Mouse (Mus musculus) heart, adult 9 months (tissue): ENCODE measurements around the gene Skil.
A peak's percentile ranks its signal among the peaks of the same experiment; 100 is the strongest.
"Not testable (repeated sequence)": the region's sequence is repeated elsewhere in the genome, so short reads cannot be mapped to it uniquely, and the experiment has no call there.

Experiments used
- DNase-seq, 2 experiments: peaks; one replicate each; pipeline ENCODE4 v3.0.0; 2022; ENCODE audit warnings: low spot score in 2 of 2

Gene Skil

DNA sequence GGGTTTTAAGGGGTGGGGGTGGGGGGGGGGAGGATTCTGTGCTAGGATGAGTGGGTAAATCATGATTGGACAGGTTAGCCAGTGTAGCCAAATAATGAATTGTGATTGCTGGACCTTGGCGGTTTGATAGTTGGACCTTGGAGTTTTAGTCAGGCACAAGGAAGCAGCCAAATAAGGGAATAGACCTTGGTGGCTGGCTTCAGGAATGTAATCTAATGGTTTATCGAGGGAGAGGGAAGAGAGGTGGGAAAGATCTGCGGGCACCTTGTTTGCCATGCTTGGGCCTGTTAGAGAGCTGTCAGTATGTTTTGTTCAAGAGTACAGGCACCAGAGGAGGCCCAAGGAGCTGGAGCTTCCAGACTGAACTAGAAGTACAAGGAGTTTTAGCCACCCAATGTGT, 32.0 kb downstream of the Skil start:
- no peak for DNase-seq

GRCm38 (mm10) chr3:31129766-31130165, 34.9 kb downstream of the Skil start:
- no peak for DNase-seq

DNA sequence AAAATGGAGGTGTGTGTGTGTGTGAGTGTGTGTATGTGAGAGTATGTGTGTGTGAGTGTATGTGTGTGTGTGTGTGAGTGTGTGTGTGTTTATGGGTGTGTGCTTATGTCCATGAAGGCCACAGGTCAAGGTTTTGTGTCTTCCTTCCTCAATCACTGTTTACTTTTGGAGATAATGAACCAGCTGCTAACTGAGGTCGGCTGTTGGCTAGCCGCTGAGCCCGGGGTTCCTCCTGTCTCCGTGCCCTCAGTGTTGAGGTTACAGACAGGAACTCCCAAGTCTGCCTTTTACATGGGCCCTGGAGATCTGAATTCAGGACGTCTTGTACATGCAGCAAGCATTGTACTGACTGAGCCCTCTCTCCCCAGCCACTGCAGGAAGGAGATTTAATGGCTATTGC, 38.8 kb downstream of the Skil start:
- no peak for DNase-seq

- no peak for DNase-seq
Measured at GRCm38 (mm10) chr3:31134246-31134645, 39.4 kb downstream of the Skil start.

DNA sequence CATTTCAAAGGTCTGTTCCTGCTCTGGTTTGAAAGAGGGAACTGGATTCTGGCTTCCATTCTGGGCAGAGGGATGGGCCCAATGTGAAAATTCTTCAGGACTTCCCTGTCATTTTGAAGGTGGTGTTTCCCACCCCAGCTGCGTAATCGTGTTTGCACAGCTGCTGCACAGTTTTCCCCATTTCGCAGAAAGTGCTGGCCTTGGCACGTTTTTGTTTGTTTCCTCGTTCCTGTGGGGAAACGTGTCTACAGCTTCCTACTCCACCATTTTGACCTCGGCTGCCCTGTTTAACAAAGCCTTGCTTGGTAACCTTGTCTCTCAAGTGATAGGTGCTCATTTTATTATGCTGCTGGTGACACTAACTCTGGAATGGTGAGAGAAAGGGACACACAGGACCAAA, 39.8 kb downstream of the Skil start:
- peak in 1 of 2 experiments; percentile 16 for DNase-seq

DNA sequence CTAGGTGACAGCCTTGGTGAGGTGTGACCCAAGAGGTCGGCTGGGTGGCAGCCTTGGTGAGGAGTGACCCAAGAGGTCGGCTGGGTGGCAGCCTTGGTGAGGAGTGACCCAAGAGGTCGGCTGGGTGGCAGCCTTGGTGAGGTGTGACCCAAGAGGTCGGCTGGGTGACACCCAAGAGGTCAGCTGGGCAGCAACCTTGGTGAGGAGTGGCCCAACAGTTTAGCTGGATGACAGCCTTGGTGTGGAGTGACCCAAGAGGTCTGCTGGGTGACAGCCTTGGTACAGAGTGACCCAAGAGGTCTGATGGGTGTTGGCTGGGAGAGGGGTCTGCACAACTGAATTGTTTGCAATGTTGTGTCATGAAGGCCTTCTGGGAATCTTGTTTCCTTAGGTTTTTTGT, 41.7 kb downstream of the Skil start:
- DNase-seq, result not testable (repeated sequence)

DNA sequence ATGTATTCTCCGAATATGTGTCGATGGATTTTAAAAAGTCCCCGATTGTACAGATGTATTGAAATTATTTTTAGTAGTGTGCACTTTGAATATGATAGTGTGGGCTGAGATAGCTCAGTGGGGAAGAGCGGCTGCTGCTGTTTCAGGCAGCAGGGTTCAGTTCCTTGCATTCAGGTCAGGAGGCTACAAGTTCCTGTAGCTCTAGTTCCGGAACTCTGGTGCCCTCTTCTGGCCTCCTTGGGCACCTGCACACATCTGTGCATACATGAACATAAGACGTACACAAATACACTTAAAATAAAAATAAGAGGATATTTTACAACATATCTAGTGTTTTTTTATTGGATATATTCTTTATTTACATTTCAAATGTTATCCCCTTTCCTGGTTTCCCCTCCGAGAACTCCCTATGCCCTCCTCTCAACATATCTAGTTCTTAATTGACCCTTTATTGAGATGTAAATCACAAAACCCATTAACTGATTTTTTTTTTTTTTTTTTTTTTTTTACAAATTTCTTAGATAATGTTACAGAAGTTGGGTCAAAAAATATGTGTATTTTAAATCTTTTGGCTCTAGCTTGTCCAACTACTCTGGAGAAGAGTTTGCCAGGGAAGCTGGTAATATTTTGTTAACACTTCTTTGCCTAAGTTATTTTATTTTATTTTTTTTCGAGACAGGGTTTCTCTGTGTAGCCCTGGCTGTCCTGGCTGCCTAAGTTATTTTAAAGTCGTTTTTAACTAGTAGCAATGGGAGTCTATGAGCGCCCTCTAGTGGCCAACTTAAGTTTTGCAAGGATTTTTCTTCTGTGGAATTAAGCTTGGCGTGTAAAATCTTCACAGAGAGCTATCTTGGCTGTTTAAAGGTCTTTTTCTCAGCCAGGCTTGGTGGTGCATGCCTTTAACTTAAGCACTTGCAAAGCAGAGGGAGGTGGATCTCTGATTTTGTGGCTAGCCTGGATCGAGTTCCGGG, 43.9 kb downstream of the Skil start:
- DNase-seq, result peak; percentile 25 to 70

- no peak for DNase-seq
Measured at GRCm38 (mm10) chr3:31141621-31142020, 46.8 kb downstream of the Skil start.

GRCm38 (mm10) chr3:31145222-31145621, 50.4 kb downstream of the Skil start:
- DNase-seq, result not testable (repeated sequence)

- peak; percentile 71 to 83 for DNase-seq
Measured at GRCm38 (mm10) chr3:31145641-31146290, 50.9 kb downstream of the Skil start.

GRCm38 (mm10) chr3:31148595-31148994, 53.7 kb downstream of the Skil start:
- DNase-seq, result no peak

GRCm38 (mm10) chr3:31149706-31150105, 54.8 kb downstream of the Skil start, which contains the start of gene Cldn11:
Gene Cldn11, plus strand, starts transcription at chr3:31149920.
- DNase-seq, result no peak

DNA sequence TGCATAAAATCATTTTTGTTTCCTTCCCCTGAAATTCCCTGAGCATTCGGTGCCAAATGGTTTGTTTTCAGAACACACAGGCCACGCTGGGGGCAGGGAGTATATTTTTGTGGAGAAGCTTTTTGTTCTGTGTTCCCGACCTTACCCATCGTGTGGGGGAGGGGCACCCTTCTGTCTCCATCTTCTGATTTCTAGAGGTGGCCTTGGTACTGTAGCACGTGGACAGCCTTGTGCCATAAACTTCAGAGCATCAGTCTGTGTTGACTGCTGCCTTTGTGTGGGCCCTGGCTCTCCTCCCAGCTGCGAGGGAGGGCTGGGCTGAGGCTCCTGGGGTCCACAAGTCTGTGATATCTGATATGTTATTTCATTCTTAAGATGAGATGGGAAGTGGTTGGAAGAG, 57.2 kb downstream of the Skil start:
- DNase-seq, result no peak

GRCm38 (mm10) chr3:31156126-31156525, 61.3 kb downstream of the Skil start:
- no peak for DNase-seq

GRCm38 (mm10) chr3:31157776-31158175, 62.9 kb downstream of the Skil start:
- no peak for DNase-seq

DNA sequence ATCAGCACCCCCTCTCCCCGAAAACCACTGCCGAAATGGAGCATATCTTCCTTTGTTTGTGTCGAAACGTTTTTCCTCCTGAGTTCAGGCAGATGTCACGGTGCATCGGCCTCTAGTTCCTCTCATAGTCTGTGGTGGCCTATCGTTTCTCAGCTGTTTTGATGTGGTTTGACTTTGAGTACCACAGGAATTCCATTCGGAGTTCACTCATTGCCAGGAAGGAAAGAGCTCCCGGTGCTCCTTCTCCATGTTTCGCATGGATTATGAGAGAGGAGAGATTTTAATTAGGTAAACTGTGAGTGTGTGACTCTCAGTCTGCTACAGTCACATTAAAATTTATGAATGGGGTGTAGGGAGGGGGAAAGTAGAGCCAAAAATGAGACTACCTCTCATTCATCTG, 65.2 kb downstream of the Skil start:
- no peak for DNase-seq

DNA sequence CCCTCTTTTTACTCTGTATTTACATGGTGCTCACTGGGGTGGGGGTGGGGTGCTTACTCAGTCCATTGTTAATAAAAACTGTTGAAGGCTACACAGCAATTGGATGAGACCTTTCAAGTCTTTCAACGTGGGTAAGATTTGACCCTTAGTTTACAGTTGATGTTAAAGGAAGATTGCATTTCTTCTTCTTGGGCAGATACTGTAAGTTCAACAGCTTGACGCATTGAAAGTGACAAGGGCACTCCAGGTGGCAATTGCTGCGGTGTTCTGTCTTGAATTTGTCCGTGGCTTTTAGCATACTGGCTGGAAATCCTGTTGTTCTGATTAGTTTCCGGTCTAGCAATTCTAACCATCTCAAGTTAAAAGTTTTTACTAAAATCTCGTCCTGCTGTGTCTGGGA, 66.5 kb downstream of the Skil start:
- no peak for DNase-seq

- no peak for DNase-seq
Measured at GRCm38 (mm10) chr3:31162860-31163259, 68.0 kb downstream of the Skil start.

GRCm38 (mm10) chr3:31165803-31166202, 70.9 kb downstream of the Skil start:
- DNase-seq, result no peak

DNA sequence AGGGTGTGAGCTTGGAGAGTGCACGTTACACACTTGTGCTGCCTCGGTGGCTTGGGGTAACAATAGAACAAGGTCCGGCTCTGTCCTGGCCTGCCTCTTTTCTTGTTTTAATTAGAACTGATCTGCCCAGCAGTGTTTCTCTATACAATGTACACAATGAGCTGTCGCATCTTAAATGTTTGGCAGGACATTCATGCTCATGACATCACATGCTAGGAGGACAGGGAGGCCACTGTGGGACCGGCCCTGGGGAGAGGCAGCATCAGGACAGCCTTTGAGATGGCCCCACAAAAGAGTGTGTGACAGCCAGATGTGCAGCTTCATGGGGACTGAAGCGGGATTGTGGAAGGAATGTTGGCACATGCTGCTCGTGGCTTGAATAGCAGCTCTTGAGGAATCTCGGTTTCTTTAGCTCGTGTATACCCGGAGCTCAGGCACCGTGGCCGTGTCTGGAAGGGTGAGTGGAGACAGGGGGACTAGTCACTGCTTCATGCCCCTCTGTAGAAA, 71.6 kb downstream of the Skil start:
- no peak for DNase-seq
